Mouse (Mus musculus): ENCODE data around the gene AW011738.

AW011738 gene

GRCm38 (mm10) chr4:156249567-156249966, 46.5 kb downstream of the AW011738 start:
- no peak for DNase-seq (ENCODE audit: low spot score)

- no peak for DNase-seq (ENCODE audit: low spot score)
These were observed 48.0 kb downstream of the AW011738 start for GRCm38 (mm10) chr4:156251081-156251480.

GRCm38 (mm10) chr4:156252140-156252539, 49.0 kb downstream of the AW011738 start:
- DNase-seq (ENCODE audit: low spot score): no peak

GRCm38 (mm10) chr4:156252619-156253018, 49.5 kb downstream of the AW011738 start:
- DNase-seq (ENCODE audit: low spot score): no peak

- no peak for DNase-seq (ENCODE audit: low spot score)
These were observed 49.9 kb downstream of the AW011738 start for GRCm38 (mm10) chr4:156253043-156253442.

- no peak for DNase-seq (ENCODE audit: low spot score)
These were observed 51.4 kb downstream of the AW011738 start for GRCm38 (mm10) chr4:156254361-156255077.
